Mouse (Mus musculus): ENCODE measurements at regions not wholly inside any gene's neighbourhood (a gene's known extent, or its start where the extent isn't known, plus 50 kb on each side); places are given as distances from the start of the nearest gene placed in this dataset.

- TF ChIP-seq CTCF (conservative IDR thresholded peaks at IDR 0.05; ENCODE audit: insufficient read depth, insufficient read length, low read depth, low read length) (no peak), POLR2A (IDR thresholded peaks at IDR 0.05; ENCODE audit: low read depth, low read length) (no peak)
Measured at GRCm38 (mm10) chr1:92744528-92745241, 86.8 kb upstream of the Gpc1 start.
